Mouse (Mus musculus) liver, postnatal 0 days (tissue): ENCODE measurements around the gene Bpifa5. TPM values are rescaled to one million over a fixed set of nuclear protein-coding genes. Genes with fewer than 3 reads are reported as not detected.

Source experiments
- ATAC-seq: fragments of 200-750 bp; cut with Nextera tagmentation; 2 replicates; pipeline ENCODE4 v1.8.0; 2017; ENCODE audit warnings: mild to moderate bottlenecking, moderate library complexity
- DNase-seq: peaks from one replicate; pipeline ENCODE4 v3.0.0-alpha.2; 2016
- H3K27ac ChIP-seq: fragments of 300-500 bp; sonication (generic); 2 replicates; pipeline ENCODE4 v1.5.1; 2014; ENCODE audit warnings: antibody characterized with exemption, moderate library complexity, mild to moderate bottlenecking, low read depth
- H3K27me3 ChIP-seq: fragments of 300-500 bp; sonication (generic); 2 replicates; pipeline ENCODE4 v1.6.1; 2014; ENCODE audit warnings: low read length, control low read depth, mixed read lengths; ENCODE audit not compliant: insufficient read depth
- H3K36me3 ChIP-seq: fragments of 300-500 bp; sonication (generic); replicated peaks from 2 replicates; pipeline ENCODE4 v1.6.1; 2014; ENCODE audit warnings: mild to moderate bottlenecking, control low read depth, low read length, moderate library complexity, mixed read lengths; ENCODE audit not compliant: insufficient read depth
- H3K4me1 ChIP-seq: fragments of 300-500 bp; sonication (generic); 2 replicates; pipeline ENCODE4 v1.6.1; 2014; ENCODE audit warnings: antibody characterized with exemption, mild to moderate bottlenecking, control low read depth; ENCODE audit not compliant: insufficient read depth
- H3K4me2 ChIP-seq: fragments of 300-500 bp; sonication (generic); 2 replicates; pipeline ENCODE4 v1.6.1; 2014; ENCODE audit warnings: low read depth, mild to moderate bottlenecking, low read length, moderate library complexity, mixed read lengths
- H3K4me3 ChIP-seq: fragments of 300-500 bp; sonication (generic); 2 replicates; pipeline ENCODE4 v1.5.1; 2014; ENCODE audit warnings: low read depth, low read length
- H3K9ac ChIP-seq: fragments of 300-500 bp; sonication (generic); replicated peaks from 2 replicates; pipeline ENCODE4 v1.6.1; 2014; ENCODE audit warnings: mild to moderate bottlenecking, moderate library complexity
- H3K9me3 ChIP-seq: fragments of 300-500 bp; sonication (generic); 2 replicates; pipeline ENCODE4 v1.6.1; 2016; ENCODE audit warnings: mild to moderate bottlenecking, control low read depth, low read length, mixed read lengths
- CTCF ChIP-seq: sonication (generic); IDR thresholded peaks from 2 replicates; pipeline ENCODE4 v1.5.1; 2016; ENCODE audit warnings: antibody characterized with exemption, low read depth
- EP300 ChIP-seq: IDR thresholded peaks from 2 replicates; pipeline ENCODE4 v1.6.1; 2016; ENCODE audit warnings: antibody characterized with exemption, low read depth, mild to moderate bottlenecking
- WGBS: fragments of 180-500 bp; shearing (Covaris S2); extraction: QIAGEN DNeasy Blood & Tissue Kit; methylation state at CpG from one replicate; pipeline ENCODE4 v1.1.7; 2014; ENCODE audit not compliant: insufficient replicate concordance; 5-methylcytosine and 5-hydroxymethylcytosine counted together
- polyA plus RNA-seq: library from polyadenylated mRNA; unstranded; fragments of >200 nt; fragmentation: Nextera tagmentation; extraction: Ambion mirVana; gene quantifications from 2 replicates; pipeline ENCODE4 v1.2.1, GENCODE M21; 2015

Bpifa5 gene
- polyA plus RNA-seq, 1 experiment from 2014 or later = not detected

DNA sequence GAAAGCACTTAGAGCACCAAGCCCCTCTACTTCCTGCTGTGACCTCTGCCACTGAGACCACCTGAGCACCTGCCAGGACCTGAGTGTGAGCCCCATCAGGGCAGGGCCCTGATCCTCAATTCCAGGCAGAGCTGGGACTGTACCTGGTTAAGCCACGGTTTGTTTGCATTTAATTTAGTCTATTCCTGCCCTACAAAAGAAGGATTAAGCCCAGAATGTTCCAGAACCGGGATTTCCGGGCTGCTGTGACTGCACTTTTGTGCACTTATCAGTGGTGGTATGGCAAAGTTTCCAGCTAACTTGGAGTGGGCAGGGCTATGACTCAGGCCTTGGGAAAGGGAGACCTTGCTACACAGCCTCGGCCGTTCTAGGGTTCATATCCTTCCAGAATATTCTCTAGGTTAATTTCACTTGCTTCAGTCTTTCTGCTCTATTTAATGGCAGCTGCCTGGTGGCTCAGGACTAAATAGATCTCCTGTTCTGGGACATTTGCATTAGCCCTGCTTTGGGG is 31.6 kb downstream of the Bpifa5 start:
- 62% methylated on average over 5 of the region's 5 CpGs for WGBS
- DNase-seq (no peak), ATAC-seq (no peak)
- no peaks in the 10 kb centered on the region for H3K36me3 ChIP-seq
- no peaks in the 10 kb centered on the region for H3K27me3 ChIP-seq
- H3K9ac ChIP-seq = no peak overlapping the region
- H3K9me3 ChIP-seq = no peaks in the 10 kb centered on the region
- TF ChIP-seq CTCF (no peak), EP300 (no peak)
- H3K4me3 ChIP-seq = no peak overlapping the region
- no peak overlapping the region for H3K27ac ChIP-seq
- H3K4me2 ChIP-seq = no peak overlapping the region
- H3K4me1 ChIP-seq = 0 out of 2 replicates have a peak, but pooled peaks cover 3% of the 10 kb centered on the region

GRCm38 (mm10) chr2:154197036-154197435 is 34.6 kb downstream of the Bpifa5 start:
- Histone ChIP-seq H3K9ac (no peak overlapping the region), H3K36me3 (no peaks in the 10 kb centered on the region), H3K4me3 (no peak overlapping the region), H3K4me2 (no peak overlapping the region), H3K27ac (no peak overlapping the region), H3K9me3 (no peaks in the 10 kb centered on the region), H3K27me3 (no peaks in the 10 kb centered on the region), H3K4me1 (no peaks in the 10 kb centered on the region)
- DNase-seq (no peak), ATAC-seq (no peak)
- TF ChIP-seq EP300 (no peak), CTCF (no peak)
- 79% methylated on average over 9 of the region's 9 CpGs for WGBS

DNA sequence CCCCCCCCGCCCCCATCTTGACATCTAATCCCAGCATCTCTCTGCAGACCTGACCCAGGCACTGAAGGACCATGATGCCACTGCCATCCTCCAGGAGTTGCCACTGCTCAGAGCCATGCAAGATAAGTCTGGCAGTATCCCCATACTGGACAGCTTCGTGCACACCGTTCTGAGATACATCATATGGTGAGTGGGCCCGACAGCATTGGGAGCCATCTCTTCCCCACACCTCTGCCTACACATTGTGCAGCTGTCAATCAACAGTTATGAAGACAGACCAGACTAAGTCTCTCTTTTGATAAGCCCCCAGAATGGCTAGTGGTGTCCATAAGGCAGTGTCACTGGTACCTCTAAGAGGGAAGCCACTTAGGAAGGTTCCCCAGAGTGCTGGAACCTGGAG is 42.2 kb downstream of the Bpifa5 start:
- Histone ChIP-seq H3K4me1 (no peaks in the 10 kb centered on the region), H3K4me2 (no peak overlapping the region), H3K27me3 (no peaks in the 10 kb centered on the region), H3K36me3 (no peaks in the 10 kb centered on the region), H3K9me3 (no peaks in the 10 kb centered on the region), H3K27ac (no peak overlapping the region), H3K4me3 (no peak overlapping the region), H3K9ac (no peak overlapping the region)
- ATAC-seq (no peak), DNase-seq (no peak)
- TF ChIP-seq CTCF = no peak
- TF ChIP-seq EP300 = no peak
- 83% methylated on average over 4 of the region's 4 CpGs for WGBS

GRCm38 (mm10) chr2:154206908-154207307 is 44.5 kb downstream of the Bpifa5 start:
- Histone ChIP-seq H3K9ac (no peak overlapping the region), H3K9me3 (no peaks in the 10 kb centered on the region), H3K4me2 (no peak overlapping the region), H3K4me3 (no peak overlapping the region), H3K36me3 (no peaks in the 10 kb centered on the region), H3K27ac (no peak overlapping the region), H3K27me3 (no peaks in the 10 kb centered on the region), H3K4me1 (no peaks in the 10 kb centered on the region)
- no peak for ATAC-seq
- 57% methylated on average over 7 of the region's 7 CpGs for WGBS
- peak; percentile 39 for DNase-seq
- TF ChIP-seq EP300 = no peak
- TF ChIP-seq CTCF = peak; percentile 76

GRCm38 (mm10) chr2:154209112-154209511 is 46.7 kb downstream of the Bpifa5 start:
- WGBS = 12% methylated on average over 3 of the region's 3 CpGs
- peak; percentile 54 for TF ChIP-seq CTCF
- TF ChIP-seq EP300 = no peak
- H3K4me3 ChIP-seq = no peak overlapping the region

DNA sequence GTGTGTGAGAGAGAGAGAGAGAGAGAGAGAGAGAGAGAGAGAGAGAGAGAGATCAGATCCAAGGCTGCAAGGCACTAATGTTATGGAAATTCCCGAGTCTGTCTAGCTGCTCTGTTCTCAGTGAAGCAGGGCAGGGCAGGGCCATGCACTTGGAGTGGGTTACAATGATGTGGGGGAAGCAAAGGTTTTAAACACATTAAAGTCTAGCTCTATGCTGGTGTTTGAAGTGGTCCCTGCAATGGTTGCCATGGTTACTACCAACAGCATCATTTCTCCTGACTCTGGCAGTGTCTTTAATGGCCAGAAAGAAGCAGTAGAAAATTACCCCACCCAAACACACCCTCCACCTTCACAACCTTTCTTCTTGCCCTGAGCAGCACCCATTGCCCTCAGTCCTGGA is 48.7 kb downstream of the Bpifa5 start:
- Histone ChIP-seq H3K9me3 (no peaks in the 10 kb centered on the region), H3K4me2 (no peak overlapping the region), H3K4me1 (no peaks in the 10 kb centered on the region), H3K9ac (no peak overlapping the region), H3K27ac (no peak overlapping the region), H3K36me3 (no peaks in the 10 kb centered on the region), H3K27me3 (no peaks in the 10 kb centered on the region), H3K4me3 (no peak overlapping the region)
- ATAC-seq (no peak), DNase-seq (no peak)
- TF ChIP-seq EP300 (no peak), CTCF (no peak)
- WGBS = 76% methylated on average over 1 of the region's 1 CpGs

More at GRCm38 (mm10) chr2:154209112-154209511, 46.7 kb downstream of the Bpifa5 start:
- no peaks in the 10 kb centered on the region for H3K9me3 ChIP-seq
- no peak for ATAC-seq
- H3K9ac ChIP-seq = no peak overlapping the region
- H3K4me2 ChIP-seq = no peak overlapping the region
- no peaks in the 10 kb centered on the region for H3K36me3 ChIP-seq
- no peaks in the 10 kb centered on the region for H3K4me1 ChIP-seq
- no peak overlapping the region for H3K27ac ChIP-seq
- no peaks in the 10 kb centered on the region for H3K27me3 ChIP-seq
- DNase-seq = no peak

GRCm38 (mm10) chr2:154211881-154212280 is 49.5 kb downstream of the Bpifa5 start:
- Histone ChIP-seq H3K9me3 (no peaks in the 10 kb centered on the region), H3K4me1 (no peaks in the 10 kb centered on the region), H3K36me3 (no peaks in the 10 kb centered on the region), H3K27me3 (no peaks in the 10 kb centered on the region), H3K9ac (no peak overlapping the region), H3K27ac (no peak overlapping the region), H3K4me2 (no peak overlapping the region), H3K4me3 (no peak overlapping the region)
- no peak for DNase-seq
- TF ChIP-seq CTCF = no peak
- TF ChIP-seq EP300 = no peak
- no peak for ATAC-seq
- WGBS = 88% methylated on average over 4 of the region's 4 CpGs
